Mouse (Mus musculus): Measurements from ENCODE around the gene Crtap. TPM values are rescaled to one million over a fixed set of nuclear protein-coding genes. Genes with fewer than 3 reads are reported as not detected.

Crtap gene
- 14.4 and 33.9 TPM in 2 replicates for polyA plus RNA-seq (2014; fragmentation: Nextera tagmentation; extraction: Ambion mirVana)

DNA sequence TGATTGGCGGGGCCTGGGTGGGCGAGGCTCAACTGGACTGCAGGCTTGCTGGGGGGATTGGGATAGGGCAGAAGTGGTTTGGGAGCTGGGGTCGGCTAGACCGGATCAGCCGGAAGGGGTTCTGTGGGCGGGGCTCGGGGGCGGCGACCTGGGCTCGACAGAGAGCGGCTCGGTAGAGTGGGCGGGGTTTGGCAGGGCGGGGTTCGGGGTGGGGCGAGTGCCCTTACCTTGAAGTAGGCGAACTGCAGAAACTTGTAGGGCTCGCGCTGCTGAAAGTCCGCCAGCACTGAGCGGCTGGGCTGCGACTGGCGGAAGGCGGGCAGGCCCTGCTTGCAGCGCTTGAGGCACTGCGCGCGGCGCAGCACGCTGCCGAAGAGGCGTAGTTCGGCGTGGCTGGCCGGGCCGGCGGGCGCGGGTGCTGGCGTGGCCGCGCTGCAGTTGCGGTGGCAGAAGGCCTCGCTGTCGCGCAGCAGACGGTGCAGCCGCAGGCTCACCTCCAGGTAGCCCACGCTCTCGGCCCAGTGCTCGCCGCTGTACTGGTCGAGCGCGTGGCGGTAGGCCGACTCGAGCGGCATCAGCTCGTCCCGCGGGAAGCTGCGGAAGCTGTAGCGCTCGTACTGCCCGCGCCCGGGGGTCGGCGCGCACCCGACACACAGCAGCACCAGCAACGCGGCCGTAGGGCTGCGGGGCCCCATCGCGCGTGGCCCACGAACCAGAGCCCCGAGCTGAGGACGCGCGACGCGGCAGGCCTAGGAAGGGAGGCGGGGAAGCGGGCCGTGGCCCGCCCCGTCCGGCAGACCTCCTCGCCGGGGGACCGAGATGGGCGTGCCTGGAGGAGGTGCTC, at the start of gene Crtap:
TSS of gene Crtap (minus strand) at position 771 of the 844 bp plus-strand sequence.
- peak within 1 kb of the TSS; percentile 87 for H3K4me2 ChIP-seq (ENCODE audit: low read depth, low read length)
- peak within 1 kb of the TSS; percentile 78 for H3K4me3 ChIP-seq (ENCODE audit: low read depth, low read length)
- peak within 1 kb of the TSS; percentile 63 for H3K9ac ChIP-seq (replicated peaks; ENCODE audit: low read depth, low read length)
- no peaks in the 10 kb centered on the region for H3K27me3 ChIP-seq (ENCODE audit: control insufficient read depth, insufficient read depth, low read length)
- under 1% methylated on average over 92 of the region's 96 CpGs for WGBS
- peak; percentile 79 for ATAC-seq (ENCODE audit: low read depth)
- no peaks in the 10 kb centered on the region for H3K9me3 ChIP-seq (ENCODE audit: control insufficient read depth, low read length)
- H3K36me3 ChIP-seq (ENCODE audit: control insufficient read depth, insufficient read depth, low read length), result no peaks in the 10 kb centered on the region
- peaks cover 5% of the 10 kb centered on the region; the same call in 1 of the 2 replicates for H3K4me1 ChIP-seq (ENCODE audit: control insufficient read depth, insufficient read depth, low read length)
- 0 out of 2 replicates have a peak within 1 kb of the TSS, but pooled peaks have one; percentile 10 for H3K27ac ChIP-seq (ENCODE audit: low read depth, low read length)

DNA sequence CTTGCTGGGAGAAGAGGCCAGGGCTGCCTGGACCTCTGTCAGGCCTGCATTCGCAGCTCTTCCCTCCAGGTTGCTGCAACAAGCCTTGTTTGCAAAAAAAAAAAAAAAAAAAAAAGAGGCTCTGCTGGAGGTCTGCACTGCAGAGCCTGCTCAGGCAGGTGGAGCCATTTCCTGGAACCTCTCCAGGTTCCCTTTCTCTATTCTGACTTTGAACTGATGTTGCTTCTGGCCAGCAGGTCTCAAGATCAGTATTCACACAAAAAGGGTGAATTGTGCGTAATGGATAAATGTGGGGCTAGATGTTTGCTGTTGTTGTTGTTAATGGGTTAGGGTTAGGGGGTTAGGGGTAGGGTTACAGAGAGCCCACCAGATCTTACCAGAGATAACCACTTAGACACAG, 45.2 kb upstream of the Crtap start:
- H3K4me3 ChIP-seq (ENCODE audit: low read depth, low read length), result no peak overlapping the region
- no peaks in the 10 kb centered on the region for H3K4me1 ChIP-seq (ENCODE audit: control insufficient read depth, insufficient read depth, low read length)
- no peaks in the 10 kb centered on the region for H3K36me3 ChIP-seq (ENCODE audit: control insufficient read depth, insufficient read depth, low read length)
- H3K4me2 ChIP-seq (ENCODE audit: low read depth, low read length), result no peak overlapping the region
- H3K9ac ChIP-seq (replicated peaks; ENCODE audit: low read depth, low read length), result no peak overlapping the region
- WGBS, result 81% methylated on average over 2 of the region's 2 CpGs
- no peak for ATAC-seq (ENCODE audit: low read depth)
- no peak overlapping the region for H3K27ac ChIP-seq (ENCODE audit: low read depth, low read length)
- no peaks in the 10 kb centered on the region for H3K27me3 ChIP-seq (ENCODE audit: control insufficient read depth, insufficient read depth, low read length)
- no peaks in the 10 kb centered on the region for H3K9me3 ChIP-seq (ENCODE audit: control insufficient read depth, low read length)

- H3K27me3 ChIP-seq (ENCODE audit: control insufficient read depth, insufficient read depth, low read length), result no peaks in the 10 kb centered on the region
- H3K4me3 ChIP-seq (ENCODE audit: low read depth, low read length), result no peak overlapping the region
- no peak overlapping the region for H3K4me2 ChIP-seq (ENCODE audit: low read depth, low read length)
- ATAC-seq (ENCODE audit: low read depth), result no peak
- no peak overlapping the region for H3K27ac ChIP-seq (ENCODE audit: low read depth, low read length)
- H3K9ac ChIP-seq (replicated peaks; ENCODE audit: low read depth, low read length), result no peak overlapping the region
- WGBS, result 87% methylated on average over 12 of the region's 12 CpGs
- no peaks in the 10 kb centered on the region for H3K9me3 ChIP-seq (ENCODE audit: control insufficient read depth, low read length)
- H3K36me3 ChIP-seq (ENCODE audit: control insufficient read depth, insufficient read depth, low read length), result 0 out of 2 replicates have a peak, but pooled peaks cover 4% of the 10 kb centered on the region
- no peaks in the 10 kb centered on the region for H3K4me1 ChIP-seq (ENCODE audit: control insufficient read depth, insufficient read depth, low read length)
Measured at GRCm38 (mm10) chr9:114428103-114428834, 37.8 kb upstream of the Crtap start.

DNA sequence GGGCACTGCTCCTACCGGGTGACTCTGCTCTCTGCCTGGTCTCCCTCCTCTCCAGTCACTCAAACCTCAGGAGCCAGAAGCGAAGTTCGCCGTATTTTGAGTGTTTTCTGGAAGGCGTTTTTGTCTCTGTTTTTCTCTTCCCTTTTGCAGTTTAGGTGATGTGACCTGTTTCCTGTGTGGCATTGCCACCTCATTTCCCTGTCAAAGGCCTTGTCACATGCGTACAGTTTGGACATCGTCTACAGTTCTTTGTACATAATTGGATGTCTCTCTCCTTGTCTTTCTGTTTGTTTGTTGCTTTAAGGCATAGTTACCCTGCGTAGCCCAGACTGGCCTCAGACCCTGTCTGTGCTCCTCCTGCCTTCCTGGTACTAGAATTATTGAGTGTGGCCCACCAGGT, 37.0 kb upstream of the Crtap start:
- Histone ChIP-seq H3K27me3 (ENCODE audit: control insufficient read depth, insufficient read depth, low read length) (no peaks in the 10 kb centered on the region), H3K36me3 (ENCODE audit: control insufficient read depth, insufficient read depth, low read length) (0 out of 2 replicates have a peak, but pooled peaks cover 4% of the 10 kb centered on the region), H3K9ac (replicated peaks; ENCODE audit: low read depth, low read length) (no peak overlapping the region), H3K9me3 (ENCODE audit: control insufficient read depth, low read length) (no peaks in the 10 kb centered on the region), H3K4me2 (ENCODE audit: low read depth, low read length) (no peak overlapping the region), H3K27ac (ENCODE audit: low read depth, low read length) (no peak overlapping the region), H3K4me1 (ENCODE audit: control insufficient read depth, insufficient read depth, low read length) (no peaks in the 10 kb centered on the region), H3K4me3 (ENCODE audit: low read depth, low read length) (no peak overlapping the region)
- 97% methylated on average over 8 of the region's 8 CpGs for WGBS
- ATAC-seq (ENCODE audit: low read depth), result no peak

GRCm38 (mm10) chr9:114426201-114426600, 35.7 kb upstream of the Crtap start:
- 0 out of 2 replicates have a peak, but pooled peaks cover 4% of the 10 kb centered on the region for H3K36me3 ChIP-seq (ENCODE audit: control insufficient read depth, insufficient read depth, low read length)
- ATAC-seq (ENCODE audit: low read depth), result no peak

GRCm38 (mm10) chr9:114425576-114425975, 35.1 kb upstream of the Crtap start:
- Histone ChIP-seq H3K4me3 (ENCODE audit: low read depth, low read length) (no peak overlapping the region), H3K4me2 (ENCODE audit: low read depth, low read length) (no peak overlapping the region), H3K27ac (ENCODE audit: low read depth, low read length) (no peak overlapping the region), H3K9me3 (ENCODE audit: control insufficient read depth, low read length) (no peaks in the 10 kb centered on the region), H3K36me3 (ENCODE audit: control insufficient read depth, insufficient read depth, low read length) (0 out of 2 replicates have a peak, but pooled peaks cover 4% of the 10 kb centered on the region), H3K27me3 (ENCODE audit: control insufficient read depth, insufficient read depth, low read length) (no peaks in the 10 kb centered on the region), H3K4me1 (ENCODE audit: control insufficient read depth, insufficient read depth, low read length) (no peaks in the 10 kb centered on the region), H3K9ac (replicated peaks; ENCODE audit: low read depth, low read length) (no peak overlapping the region)
- WGBS, result 98% methylated on average over 5 of the region's 5 CpGs
- no peak for ATAC-seq (ENCODE audit: low read depth)

More at GRCm38 (mm10) chr9:114426201-114426600, 35.7 kb upstream of the Crtap start:
- H3K4me3 ChIP-seq (ENCODE audit: low read depth, low read length), result no peak overlapping the region
- no peaks in the 10 kb centered on the region for H3K4me1 ChIP-seq (ENCODE audit: control insufficient read depth, insufficient read depth, low read length)
- H3K27me3 ChIP-seq (ENCODE audit: control insufficient read depth, insufficient read depth, low read length), result no peaks in the 10 kb centered on the region
- no peaks in the 10 kb centered on the region for H3K9me3 ChIP-seq (ENCODE audit: control insufficient read depth, low read length)
- H3K4me2 ChIP-seq (ENCODE audit: low read depth, low read length), result no peak overlapping the region
- no peak overlapping the region for H3K27ac ChIP-seq (ENCODE audit: low read depth, low read length)
- WGBS, result 91% methylated on average over 5 of the region's 5 CpGs
- no peak overlapping the region for H3K9ac ChIP-seq (replicated peaks; ENCODE audit: low read depth, low read length)

- Histone ChIP-seq H3K4me2 (ENCODE audit: low read depth, low read length) (no peak overlapping the region), H3K9ac (replicated peaks; ENCODE audit: low read depth, low read length) (no peak overlapping the region), H3K27me3 (ENCODE audit: control insufficient read depth, insufficient read depth, low read length) (no peaks in the 10 kb centered on the region), H3K9me3 (ENCODE audit: control insufficient read depth, low read length) (no peaks in the 10 kb centered on the region), H3K36me3 (ENCODE audit: control insufficient read depth, insufficient read depth, low read length) (0 out of 2 replicates have a peak, but pooled peaks cover 4% of the 10 kb centered on the region), H3K4me1 (ENCODE audit: control insufficient read depth, insufficient read depth, low read length) (no peaks in the 10 kb centered on the region), H3K4me3 (ENCODE audit: low read depth, low read length) (no peak overlapping the region), H3K27ac (ENCODE audit: low read depth, low read length) (no peak overlapping the region)
- ATAC-seq (ENCODE audit: low read depth), result no peak
- 97% methylated on average over 7 of the region's 7 CpGs for WGBS
Measured at GRCm38 (mm10) chr9:114421797-114422196, 31.3 kb upstream of the Crtap start.

DNA sequence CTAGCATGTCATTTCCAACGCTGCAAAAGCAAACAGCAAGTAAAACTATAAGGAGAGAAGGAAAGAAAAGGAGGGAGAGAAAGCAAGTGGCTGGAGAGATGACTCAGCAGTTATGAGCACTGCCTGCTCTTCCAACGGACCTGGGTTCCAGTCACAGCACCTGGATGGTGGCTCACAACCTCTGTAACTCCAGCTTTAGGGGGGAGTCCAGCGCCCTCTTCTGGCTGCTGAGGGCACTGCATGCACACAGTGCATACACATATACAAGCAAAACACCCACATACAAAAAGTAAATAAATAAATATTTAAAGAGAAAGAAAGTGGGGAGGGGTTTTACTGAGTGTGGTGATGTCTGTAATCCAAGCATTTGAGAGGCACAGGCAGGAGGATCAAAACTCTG, 30.6 kb upstream of the Crtap start:
- Histone ChIP-seq H3K27me3 (ENCODE audit: control insufficient read depth, insufficient read depth, low read length) (no peaks in the 10 kb centered on the region), H3K27ac (ENCODE audit: low read depth, low read length) (no peak overlapping the region), H3K36me3 (ENCODE audit: control insufficient read depth, insufficient read depth, low read length) (0 out of 2 replicates have a peak, but pooled peaks cover 4% of the 10 kb centered on the region), H3K9me3 (ENCODE audit: control insufficient read depth, low read length) (no peaks in the 10 kb centered on the region), H3K4me1 (ENCODE audit: control insufficient read depth, insufficient read depth, low read length) (no peaks in the 10 kb centered on the region), H3K4me3 (ENCODE audit: low read depth, low read length) (no peak overlapping the region), H3K4me2 (ENCODE audit: low read depth, low read length) (no peak overlapping the region), H3K9ac (replicated peaks; ENCODE audit: low read depth, low read length) (no peak overlapping the region)
- 71% methylated on average over 3 of the region's 3 CpGs for WGBS
- no peak for ATAC-seq (ENCODE audit: low read depth)

- no peak for ATAC-seq (ENCODE audit: low read depth)
- 87% methylated on average over 8 of the region's 8 CpGs for WGBS
- Histone ChIP-seq H3K36me3 (ENCODE audit: control insufficient read depth, insufficient read depth, low read length) (no peaks in the 10 kb centered on the region), H3K9ac (replicated peaks; ENCODE audit: low read depth, low read length) (no peak overlapping the region), H3K27me3 (ENCODE audit: control insufficient read depth, insufficient read depth, low read length) (no peaks in the 10 kb centered on the region), H3K9me3 (ENCODE audit: control insufficient read depth, low read length) (no peaks in the 10 kb centered on the region), H3K4me1 (ENCODE audit: control insufficient read depth, insufficient read depth, low read length) (no peaks in the 10 kb centered on the region), H3K27ac (ENCODE audit: low read depth, low read length) (no peak overlapping the region), H3K4me2 (ENCODE audit: low read depth, low read length) (no peak overlapping the region), H3K4me3 (ENCODE audit: low read depth, low read length) (no peak overlapping the region)
Measured at GRCm38 (mm10) chr9:114420443-114420842, 30.0 kb upstream of the Crtap start.
